Mouse (Mus musculus): ENCODE data around the gene Zfp979.
"Not testable (repeated sequence)": the region's sequence is repeated elsewhere in the genome, so short reads cannot be mapped to it uniquely, and the experiment has no call there.

DNA sequence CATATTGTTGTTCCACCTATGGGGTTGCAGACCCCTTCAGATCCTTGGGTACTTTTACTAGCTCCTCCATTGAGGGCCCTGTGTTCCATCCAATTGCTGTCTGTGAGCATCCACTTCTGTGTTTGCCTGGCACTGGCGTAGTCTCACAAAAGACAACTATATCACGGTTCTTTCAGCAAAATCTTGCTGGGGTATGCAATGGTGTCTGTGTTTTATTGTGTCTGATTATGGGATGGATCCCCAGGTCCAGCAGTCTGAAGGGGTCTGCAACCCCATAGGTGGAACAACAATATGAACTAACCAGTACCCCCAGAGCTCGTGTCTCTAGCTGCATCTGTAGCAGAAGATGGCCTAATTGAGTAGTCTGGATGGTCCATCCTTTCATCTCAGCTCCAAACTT lies 47.7 kb downstream of the Zfp979 start:
- not testable (repeated sequence) for TF ChIP-seq CTCF (IDR thresholded peaks at IDR 0.05; ENCODE audit: extremely low read depth, insufficient read depth, insufficient read length, insufficient replicate concordance); POLR2A (IDR thresholded peaks at IDR 0.05; ENCODE audit: low read depth, low read length)
